Mouse (Mus musculus) kidney, adult 2 months (tissue): ENCODE data around the gene Ehd1. TPM values are rescaled to one million over a fixed set of nuclear protein-coding genes. Genes with fewer than 3 reads are reported as not detected.

ENCODE experiments used
- DNase-seq: peaks from one replicate; pipeline ENCODE4 v3.0.0; 2021
- H3K27ac ChIP-seq: fragments of 200-500 bp; 2 replicates; pipeline ENCODE4 v1.5.1; 2012; ENCODE audit warnings: low read depth, low read length, control low read depth, inconsistent platforms; ENCODE audit not compliant: insufficient read depth
- H3K27me3 ChIP-seq: fragments of 200-500 bp; replicated peaks from 2 replicates; pipeline ENCODE4 v1.6.1; 2012; ENCODE audit warnings: mild to moderate bottlenecking, moderate library complexity, low read length, inconsistent platforms; ENCODE audit not compliant: control insufficient read depth, insufficient read depth
- H3K36me3 ChIP-seq: fragments of 200-500 bp; 2 replicates; pipeline ENCODE4 v1.6.1; 2012; ENCODE audit warnings: mild to moderate bottlenecking, moderate library complexity, low read length, inconsistent platforms; ENCODE audit not compliant: control insufficient read depth, insufficient read depth
- H3K4me1 ChIP-seq: fragments of 200-500 bp; 2 replicates; pipeline ENCODE4 v1.6.1; 2011; ENCODE audit warnings: low read length; ENCODE audit not compliant: control insufficient read depth, insufficient read depth
- H3K4me3 ChIP-seq: fragments of 200-500 bp; 2 replicates; pipeline ENCODE4 v1.5.1; 2011; ENCODE audit warnings: mild to moderate bottlenecking, low read depth, low read length, control low read depth; ENCODE audit not compliant: insufficient read depth
- CTCF ChIP-seq: fragments of 200-500 bp; conservative IDR thresholded peaks from 2 replicates; pipeline ENCODE4 v1.5.1; 2011; ENCODE audit warnings: low read depth, mild to moderate bottlenecking, control low read depth, low read length, moderate library complexity, mixed read lengths; ENCODE audit not compliant: insufficient read depth, insufficient read length
- POLR2A ChIP-seq: fragments of 200-500 bp; IDR thresholded peaks from one replicate; pipeline ENCODE4 v1.6.1; 2011; ENCODE audit warnings: low read depth, low read length, control low read depth
- WGBS: fragments of 180-500 bp; shearing (Covaris S2); methylation state at CpG from one replicate; pipeline ENCODE4 v1.1.7; 2018; 5-methylcytosine and 5-hydroxymethylcytosine counted together
- polyA plus RNA-seq: library from polyadenylated mRNA; depleted of rRNA; stranded (reverse); fragments of >200 nt; gene quantifications from 2 replicates; pipeline ENCODE4 v1.2.3, GENCODE M21; 2012

Ehd1 gene
- polyA plus RNA-seq, 1 experiment, result 224 TPM

DNA sequence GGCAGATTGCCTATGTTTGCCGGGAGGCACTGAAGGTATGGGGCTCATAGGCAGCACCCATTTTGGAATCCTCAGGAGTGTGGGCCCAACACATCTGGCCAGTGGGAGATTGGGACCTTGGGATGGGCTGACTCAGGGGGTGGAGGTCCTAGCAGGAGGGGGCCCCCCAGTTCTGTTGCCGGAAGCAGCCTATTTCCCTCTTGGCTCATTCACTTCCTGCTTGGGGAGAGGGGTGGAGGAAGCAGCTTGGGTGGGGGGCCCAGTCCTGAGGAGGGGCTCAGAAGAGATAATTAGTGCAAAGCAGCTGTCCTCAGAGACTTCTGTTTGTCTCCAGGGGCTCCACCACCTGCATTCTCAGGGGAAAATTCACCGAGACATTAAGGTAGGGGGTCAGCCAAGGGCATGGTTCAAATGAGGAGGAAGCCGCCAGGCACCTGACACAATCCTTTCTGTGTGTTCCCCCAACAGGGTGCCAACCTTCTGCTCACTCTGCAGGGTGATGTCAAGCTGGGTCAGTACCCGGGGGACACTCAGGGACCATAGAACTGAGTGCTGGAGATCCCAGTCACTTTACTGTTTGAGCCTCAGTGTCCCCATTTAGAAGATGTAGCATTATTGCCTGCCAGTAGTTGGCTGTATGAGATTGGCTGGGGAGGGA is 65.9 kb downstream of the Ehd1 start:
- WGBS, result 66% methylated on average over 5 of the region's 5 CpGs
- no peaks in the 10 kb centered on the region for H3K27me3 ChIP-seq
- no peak overlapping the region for H3K27ac ChIP-seq
- no peak for DNase-seq
- H3K4me1 ChIP-seq, result peaks cover 18% of the 10 kb centered on the region
- no peaks in the 10 kb centered on the region for H3K36me3 ChIP-seq
- peak overlapping the region; percentile 89 for H3K4me3 ChIP-seq
- TF ChIP-seq POLR2A (no peak), CTCF (no peak)

DNA sequence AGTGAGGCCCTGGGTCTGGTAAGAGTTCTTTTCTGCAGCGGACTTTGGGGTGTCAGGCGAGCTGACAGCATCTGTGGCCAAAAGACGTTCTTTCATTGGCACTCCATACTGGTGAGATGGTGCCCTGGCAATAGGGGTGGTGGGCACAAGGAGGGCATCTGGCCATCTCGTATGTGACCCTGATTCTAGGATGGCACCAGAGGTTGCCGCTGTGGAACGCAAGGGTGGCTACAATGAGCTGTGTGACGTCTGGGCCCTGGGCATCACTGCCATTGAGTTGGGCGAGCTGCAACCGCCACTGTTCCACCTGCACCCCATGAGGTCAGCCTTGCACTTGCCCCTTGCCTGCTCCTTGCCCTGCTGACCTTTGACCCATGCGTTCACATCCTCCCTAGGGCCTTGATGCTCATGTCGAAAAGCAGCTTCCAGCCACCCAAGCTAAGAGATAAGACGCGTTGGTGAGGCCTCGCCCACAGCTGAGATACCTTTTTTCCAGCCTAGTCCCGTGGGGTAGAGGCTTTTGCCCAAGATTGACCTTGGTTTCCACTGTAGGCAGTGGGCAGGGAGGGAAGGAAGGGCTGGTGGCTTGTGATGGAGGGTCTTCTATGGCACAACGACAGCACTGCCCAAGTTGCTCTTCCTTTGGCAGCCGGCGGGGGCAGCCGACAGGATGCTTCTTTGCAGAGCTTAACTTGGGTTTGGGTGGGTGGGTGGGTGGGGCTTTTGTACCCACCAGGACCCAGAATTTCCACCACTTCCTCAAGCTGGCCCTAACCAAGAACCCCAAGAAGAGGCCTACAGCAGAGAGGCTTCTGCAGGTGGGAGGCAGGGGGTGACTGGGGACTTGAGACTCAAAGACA is 66.8 kb downstream of the Ehd1 start:
- no peak for DNase-seq
- H3K4me1 ChIP-seq, result peaks cover 18% of the 10 kb centered on the region
- H3K4me3 ChIP-seq, result no peak overlapping the region
- no peak for TF ChIP-seq CTCF
- H3K27me3 ChIP-seq, result no peaks in the 10 kb centered on the region
- no peak overlapping the region for H3K27ac ChIP-seq
- WGBS, result 75% methylated on average over 19 of the region's 19 CpGs
- no peaks in the 10 kb centered on the region for H3K36me3 ChIP-seq

DNA sequence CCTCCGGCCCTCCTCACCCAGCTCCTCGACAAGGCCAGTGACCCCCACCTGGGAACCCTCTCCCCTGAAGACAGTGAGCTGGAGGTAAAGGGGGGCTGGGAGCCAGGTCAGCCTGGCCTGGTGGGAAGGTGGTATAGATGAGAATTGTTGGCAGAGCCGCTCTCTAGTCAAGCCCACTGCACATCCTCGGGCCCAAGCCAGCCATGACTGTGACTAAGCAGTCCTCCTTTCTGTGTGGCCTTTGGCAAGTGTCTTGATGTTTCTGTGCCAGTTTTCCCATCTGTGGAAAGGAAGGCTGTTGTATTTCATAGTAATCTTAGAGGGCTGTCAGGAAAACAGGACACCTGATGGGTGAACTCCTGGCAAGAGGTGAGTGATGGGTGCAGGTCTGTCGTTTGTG is 67.5 kb downstream of the Ehd1 start:
- Histone ChIP-seq H3K4me1 (peaks cover 17% of the 10 kb centered on the region), H3K36me3 (no peaks in the 10 kb centered on the region), H3K4me3 (no peak overlapping the region), H3K27me3 (no peaks in the 10 kb centered on the region), H3K27ac (no peak overlapping the region)
- no peak for DNase-seq
- WGBS, result 85% methylated on average over 5 of the region's 5 CpGs
- no peak for TF ChIP-seq POLR2A
- no peak for TF ChIP-seq CTCF

DNA sequence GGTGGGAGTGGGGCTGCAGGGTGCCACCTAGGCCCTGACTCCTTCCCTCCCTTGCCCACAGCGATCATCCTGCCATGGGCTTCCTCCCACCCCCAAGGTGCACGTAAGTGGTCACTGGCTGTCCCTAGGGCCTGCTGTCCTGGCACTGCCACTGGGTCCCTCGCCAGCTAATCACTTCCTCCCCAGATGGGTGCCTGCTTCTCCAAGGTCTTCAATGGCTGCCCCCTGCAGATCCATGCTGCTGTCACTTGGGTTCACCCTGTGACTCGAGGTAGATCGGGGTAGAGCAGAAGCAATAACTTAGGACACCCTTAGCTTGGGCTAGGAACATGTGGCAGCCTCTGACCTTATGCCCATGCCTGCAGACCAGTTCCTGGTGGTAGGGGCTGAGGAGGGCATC is 69.5 kb downstream of the Ehd1 start:
- H3K27ac ChIP-seq, result no peak overlapping the region
- DNase-seq, result no peak
- 83% methylated on average over 5 of the region's 5 CpGs for WGBS

DNA sequence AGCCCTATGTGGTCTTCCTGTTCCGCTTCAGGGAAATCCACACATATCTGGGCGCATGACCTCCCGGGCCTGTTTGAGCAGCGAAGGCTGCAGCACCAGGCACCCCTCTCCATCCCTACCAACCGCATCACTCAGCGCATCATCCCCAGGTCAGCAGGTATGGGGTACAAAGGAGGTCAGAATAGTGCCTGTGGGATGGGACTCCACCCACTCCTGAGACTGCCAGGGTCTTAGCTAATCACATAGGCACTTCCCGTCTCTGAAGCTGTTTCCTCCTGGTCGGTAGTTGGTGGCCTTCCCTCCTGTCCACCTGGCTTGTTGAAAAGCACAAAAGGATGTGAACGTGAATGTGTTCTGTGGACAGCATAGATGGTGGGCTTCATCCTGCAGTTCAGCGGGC is 70.1 kb downstream of the Ehd1 start:
- TF ChIP-seq POLR2A (no peak), CTCF (no peak)
- H3K27ac ChIP-seq, result no peak overlapping the region
- DNase-seq, result no peak
- H3K36me3 ChIP-seq, result no peaks in the 10 kb centered on the region
- peaks cover 3% of the 10 kb centered on the region for H3K4me1 ChIP-seq
- WGBS, result 81% methylated on average over 10 of the region's 10 CpGs
- H3K4me3 ChIP-seq, result no peak overlapping the region
- no peaks in the 10 kb centered on the region for H3K27me3 ChIP-seq

More for the DNA sequence above, 69.5 kb downstream of the Ehd1 start:
- no peaks in the 10 kb centered on the region for H3K27me3 ChIP-seq
- peaks cover 5% of the 10 kb centered on the region for H3K4me1 ChIP-seq
- no peak overlapping the region for H3K4me3 ChIP-seq
- TF ChIP-seq CTCF (no peak), POLR2A (no peak)
- H3K36me3 ChIP-seq, result no peaks in the 10 kb centered on the region

DNA sequence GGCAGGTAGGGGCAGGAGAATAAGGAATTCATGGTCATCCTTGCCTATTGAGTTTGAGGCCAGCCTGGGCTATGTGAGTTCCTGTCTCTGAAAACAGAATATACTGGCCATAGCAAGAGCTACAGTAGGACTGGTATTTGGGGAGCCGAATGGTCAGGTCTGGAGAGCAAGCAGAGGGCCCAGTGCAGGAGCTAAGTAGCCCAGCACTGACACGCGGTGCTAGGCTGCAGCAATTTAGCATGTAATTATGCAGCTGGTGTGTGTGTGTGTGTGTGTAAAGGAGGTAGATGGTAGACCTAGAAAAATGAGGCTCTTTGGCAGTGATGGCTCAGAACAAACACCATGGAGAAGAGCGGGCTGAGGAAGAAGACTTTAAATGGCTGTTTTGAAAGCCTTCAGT is 71.1 kb downstream of the Ehd1 start:
- Histone ChIP-seq H3K27me3 (no peaks in the 10 kb centered on the region), H3K27ac (no peak overlapping the region), H3K4me1 (no peaks in the 10 kb centered on the region), H3K36me3 (no peaks in the 10 kb centered on the region), H3K4me3 (no peak overlapping the region)
- no peak for TF ChIP-seq POLR2A
- no peak for TF ChIP-seq CTCF
- WGBS, result 90% methylated on average over 4 of the region's 4 CpGs
- DNase-seq, result no peak

DNA sequence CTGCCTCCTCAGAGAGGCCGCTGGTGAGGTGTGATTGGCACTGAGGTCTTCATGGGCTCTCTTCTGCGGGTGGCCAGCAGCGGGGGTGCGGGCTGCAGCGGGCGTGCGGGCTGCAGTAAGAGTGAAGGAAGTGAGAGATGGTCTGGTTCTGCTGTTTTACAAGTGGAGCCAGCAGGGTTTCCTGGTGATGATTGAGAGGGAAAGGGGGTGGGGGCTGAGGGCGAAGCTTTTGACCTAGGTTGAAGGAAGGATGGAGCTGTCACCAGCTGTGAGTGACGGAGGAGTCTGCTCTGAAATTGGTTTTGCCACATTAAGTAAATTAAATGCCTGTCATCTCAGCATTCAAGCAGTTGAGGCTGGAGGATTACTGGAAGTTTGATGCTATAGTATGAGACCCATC is 72.2 kb downstream of the Ehd1 start:
- TF ChIP-seq CTCF, result no peak
- no peak for TF ChIP-seq POLR2A
- no peak overlapping the region for H3K4me3 ChIP-seq
- 70% methylated on average over 9 of the region's 9 CpGs for WGBS
- H3K36me3 ChIP-seq, result no peaks in the 10 kb centered on the region
- peak overlapping the region; percentile 19; the same call in 1 of the 2 replicates for H3K27ac ChIP-seq
- no peaks in the 10 kb centered on the region for H3K4me1 ChIP-seq
- no peak for DNase-seq
- H3K27me3 ChIP-seq, result no peaks in the 10 kb centered on the region
